In the genomic region with DNA sequence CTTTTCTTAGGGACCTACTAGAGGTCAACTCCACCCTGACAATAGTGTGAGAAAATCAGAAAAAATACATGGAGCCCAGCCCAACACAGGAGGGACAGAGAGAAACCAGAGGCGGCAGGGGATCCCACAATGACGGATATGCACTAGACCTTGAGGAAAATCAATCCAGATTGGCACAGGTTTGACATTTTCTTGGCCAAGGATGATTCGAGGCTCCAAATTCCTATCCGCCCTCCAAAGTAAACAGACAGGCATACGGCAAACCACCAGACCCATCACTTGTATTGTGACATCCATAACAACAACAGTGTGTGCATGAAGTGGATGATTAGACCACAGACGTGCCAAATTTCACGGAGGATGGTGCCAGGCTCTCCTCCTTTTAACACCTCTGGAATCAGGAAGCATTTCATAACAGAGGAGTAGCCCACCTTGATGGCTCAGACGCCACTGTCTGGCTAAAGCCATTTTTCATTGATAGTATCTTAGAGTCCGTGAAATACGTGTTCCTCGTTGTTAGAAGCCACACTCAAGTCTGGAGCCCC, we compare ENCODE assay signal across 29 mouse cellular contexts.
DNase-seq lines count a peak whose midpoint lies in the region; ATAC-seq and TF ChIP-seq lines count a peak whose summit lies in the region.
"Had no signal": no experiment of that assay in that cellular context is flagged by ENCODE, and none has a peak within 500 bp of the region (broad histone marks: within the 10 kb centered on the region; RNA-seq: fewer than 3 reads in every experiment).

No protein-coding gene starts in this region.

- H3K4me3 ChIP-seq in forebrain, embryonic 14.5 days (ENCODE audit: low read depth, low read length), result no peak overlapping the region
- H3K4me3 ChIP-seq in forebrain, embryonic 13.5 days, result no peak overlapping the region
- H3K4me3 ChIP-seq in heart, embryonic 11.5 days (ENCODE audit: low read depth, low read length), result no peak overlapping the region
- H3K4me3 ChIP-seq: embryonic facial prominence, embryonic 12.5 days; embryonic facial prominence, embryonic 15.5 days; forebrain, embryonic 10.5 days; gastrocnemius, adult 2 months; heart, adult 2 months; heart, embryonic 12.5 days; heart, embryonic 15.5 days had no signal

- no peak overlapping the region for H3K27ac ChIP-seq in forebrain, embryonic 14.5 days (ENCODE audit: low read depth, low read length)
- H3K27ac ChIP-seq in forebrain, embryonic 13.5 days, result no peak overlapping the region
- H3K27ac ChIP-seq in heart, embryonic 11.5 days (ENCODE audit: low read depth, low read length), result no peak overlapping the region
- H3K27ac ChIP-seq: embryonic facial prominence, embryonic 12.5 days; embryonic facial prominence, embryonic 15.5 days; forebrain, embryonic 10.5 days; gastrocnemius, adult 2 months; heart, adult 2 months; heart, embryonic 15.5 days; hindbrain, embryonic 14.5 days; hindbrain, postnatal 0 days had no signal

- H3K36me3 ChIP-seq in forebrain, embryonic 14.5 days (ENCODE audit: control insufficient read depth, insufficient read depth, low read length), result no peaks in the 10 kb centered on the region
- H3K36me3 ChIP-seq in forebrain, embryonic 13.5 days (ENCODE audit: poor library complexity, severe bottlenecking), result no peaks in the 10 kb centered on the region
- no peaks in the 10 kb centered on the region for H3K36me3 ChIP-seq in heart, embryonic 11.5 days (ENCODE audit: control insufficient read depth, insufficient read depth, low read length)
- H3K36me3 ChIP-seq: embryonic facial prominence, embryonic 12.5 days; embryonic facial prominence, embryonic 15.5 days; forebrain, embryonic 10.5 days; heart, embryonic 12.5 days; heart, embryonic 15.5 days had no signal

- no peak overlapping the region for H3K4me2 ChIP-seq in forebrain, embryonic 14.5 days (ENCODE audit: low read length)
- H3K4me2 ChIP-seq in forebrain, embryonic 13.5 days, result no peak overlapping the region
- H3K4me2 ChIP-seq in heart, embryonic 11.5 days, result no peak overlapping the region
- H3K4me2 ChIP-seq: embryonic facial prominence, embryonic 12.5 days; embryonic facial prominence, embryonic 15.5 days; heart, embryonic 12.5 days; heart, embryonic 15.5 days; hindbrain, embryonic 14.5 days had no signal

- intact Hi-C loops in heart, postnatal 10 days (cut with DNase I), result no loop called here

- no peaks in the 10 kb centered on the region for H3K9me3 ChIP-seq in forebrain, embryonic 14.5 days (replicated peaks; ENCODE audit: control insufficient read depth, low read length)
- peaks cover 7% of the 10 kb centered on the region; the same call in 1 of the 2 replicates for H3K9me3 ChIP-seq in forebrain, embryonic 13.5 days (replicated peaks)
- H3K9me3 ChIP-seq in heart, embryonic 11.5 days (replicated peaks; ENCODE audit: control insufficient read depth, low read length), result no peaks in the 10 kb centered on the region
- H3K9me3 ChIP-seq: heart, embryonic 15.5 days had no signal

- no peak for TF ChIP-seq POLR2A in brain, embryonic 14.5 days (IDR thresholded peaks at IDR 0.05; ENCODE audit: borderline replicate concordance, extremely low read depth, insufficient read depth, insufficient read length, poor library complexity, severe bottlenecking)

- no peaks in the 10 kb centered on the region for H3K4me1 ChIP-seq in forebrain, embryonic 14.5 days (ENCODE audit: control insufficient read depth, insufficient read depth, low read length)
- no peaks in the 10 kb centered on the region for H3K4me1 ChIP-seq in forebrain, embryonic 13.5 days
- no peaks in the 10 kb centered on the region for H3K4me1 ChIP-seq in heart, embryonic 11.5 days (ENCODE audit: control insufficient read depth, insufficient read depth, low read length)
- H3K4me1 ChIP-seq: embryonic facial prominence, embryonic 12.5 days; embryonic facial prominence, embryonic 15.5 days; forebrain, embryonic 10.5 days; heart, embryonic 15.5 days had no signal

- no peak for TF ChIP-seq CTCF in brain, embryonic 14.5 days (IDR thresholded peaks at IDR 0.05; ENCODE audit: borderline replicate concordance, extremely low read depth, insufficient read depth, insufficient read length)

- DNase-seq in forebrain, embryonic 14.5 days (ENCODE audit: low spot score), result peak; percentile 49
- peak; percentile 3 to 11 for DNase-seq in heart, postnatal 10 days
- DNase-seq in brain, embryonic 14.5 days (ENCODE audit: low read depth), result peak; percentile 58
- DNase-seq in fat pad, adult 2 months (ENCODE audit: extremely low read depth, low read depth, low spot score), result peak; percentile 37
- DNase-seq in adrenal gland, postnatal 14 days, result no peak
- DNase-seq: adrenal gland, adult 2 months; adrenal gland, postnatal 25 days; cerebellum, adult 18-20 months; cerebellum, adult 9-11 months; gastrocnemius, adult 2 months; gastrocnemius, postnatal 14 days; heart, adult 2 months; heart, postnatal 14 days; heart, postnatal 4 days; kidney, adult 11 months; kidney, adult 8-10 months had no signal

- WGBS in forebrain, embryonic 14.5 days, result 86% methylated on average over 11 of the region's 11 CpGs
- 88% methylated on average over 11 of the region's 11 CpGs for WGBS in forebrain, embryonic 13.5 days
- 86% methylated on average over 11 of the region's 11 CpGs for WGBS in heart, embryonic 11.5 days (ENCODE audit: insufficient replicate concordance)

- ATAC-seq in forebrain, embryonic 14.5 days, result no peak
- no peak for ATAC-seq in forebrain, embryonic 13.5 days
- ATAC-seq in heart, embryonic 11.5 days (replicated peaks; ENCODE audit: insufficient number of reproducible peaks, low FRiP score, low TSS enrichment), result no peak
- ATAC-seq in erythroid progenitor cell, adult 5-6 weeks (replicated peaks; ENCODE audit: low FRiP score, poor library complexity, severe bottlenecking), result no peak
- ATAC-seq: CD4-positive, CD25-positive, alpha-beta regulatory T cell, adult 4 months; forebrain, embryonic 16.5 days; hindbrain, postnatal 0 days; inflammation-experienced regulatory T-cells, adult 6 months had no signal

- no peak overlapping the region for H3K9ac ChIP-seq in forebrain, embryonic 14.5 days (ENCODE audit: low read length)
- no peak overlapping the region for H3K9ac ChIP-seq in forebrain, embryonic 13.5 days
- H3K9ac ChIP-seq in heart, embryonic 11.5 days (ENCODE audit: low read depth, low read length), result no peak overlapping the region
- H3K9ac ChIP-seq: embryonic facial prominence, embryonic 12.5 days; embryonic facial prominence, embryonic 15.5 days; heart, embryonic 12.5 days; heart, embryonic 15.5 days; hindbrain, embryonic 14.5 days had no signal

- no peaks in the 10 kb centered on the region for H3K27me3 ChIP-seq in forebrain, embryonic 14.5 days (replicated peaks; ENCODE audit: control insufficient read depth, insufficient read depth, low read length)
- H3K27me3 ChIP-seq in forebrain, embryonic 13.5 days, result no peaks in the 10 kb centered on the region
- H3K27me3 ChIP-seq in heart, embryonic 11.5 days (ENCODE audit: control insufficient read depth, insufficient read depth, low read length), result no peaks in the 10 kb centered on the region
- H3K27me3 ChIP-seq: embryonic facial prominence, embryonic 12.5 days; embryonic facial prominence, embryonic 15.5 days; heart, embryonic 12.5 days; heart, embryonic 15.5 days had no signal
